Mouse (Mus musculus): ENCODE results near the gene Wbp2nl.
A peak's percentile ranks its signal among the peaks of the same experiment; 100 is the strongest.

Gene Wbp2nl

GRCm38 (mm10) chr15:82319613-82320012 lies 20.9 kb downstream of the Wbp2nl start:
- no peak for DNase-seq

- no peak for DNase-seq
Observed at GRCm38 (mm10) chr15:82322195-82322594, 23.4 kb downstream of the Wbp2nl start.

- no peak for DNase-seq
Observed at GRCm38 (mm10) chr15:82325382-82325781, 26.6 kb downstream of the Wbp2nl start.

GRCm38 (mm10) chr15:82335194-82335593 lies 36.4 kb downstream of the Wbp2nl start:
- DNase-seq: no peak

- no peak for DNase-seq
Observed at GRCm38 (mm10) chr15:82336629-82337028, 37.9 kb downstream of the Wbp2nl start.

GRCm38 (mm10) chr15:82337875-82338274 lies 39.1 kb downstream of the Wbp2nl start:
- no peak for DNase-seq

- DNase-seq: peak; percentile 98
Observed at GRCm38 (mm10) chr15:82338593-82339112, 39.9 kb downstream of the Wbp2nl start, which contains the start of the genes Naga, Pheta2 and Smdt1. Gene Naga (minus strand): TSS chr15:82338925. Gene Pheta2 (plus strand): TSS chr15:82338942. Gene Smdt1 (plus strand): TSS chr15:82338959.

GRCm38 (mm10) chr15:82339150-82339549 lies 40.4 kb downstream of the Wbp2nl start:
- DNase-seq: no peak

- DNase-seq: no peak
Observed at GRCm38 (mm10) chr15:82339634-82340254, 41.0 kb downstream of the Wbp2nl start.

- DNase-seq: peak; percentile 41
Observed at GRCm38 (mm10) chr15:82340414-82341035, 41.8 kb downstream of the Wbp2nl start.

- peak; percentile 77 for DNase-seq
Observed at GRCm38 (mm10) chr15:82341036-82341501, 42.3 kb downstream of the Wbp2nl start.

- DNase-seq: no peak
Observed at GRCm38 (mm10) chr15:82341675-82342542, 43.2 kb downstream of the Wbp2nl start.

- no peak for DNase-seq
Observed at GRCm38 (mm10) chr15:82342543-82342935, 43.8 kb downstream of the Wbp2nl start.

GRCm38 (mm10) chr15:82343368-82344287 lies 44.9 kb downstream of the Wbp2nl start:
- no peak for DNase-seq

GRCm38 (mm10) chr15:82344971-82345370 lies 46.2 kb downstream of the Wbp2nl start:
- DNase-seq: no peak

- peak; percentile 99 for DNase-seq
Observed at GRCm38 (mm10) chr15:82345820-82346470, 47.2 kb downstream of the Wbp2nl start.

GRCm38 (mm10) chr15:82346580-82347302 lies 48.0 kb downstream of the Wbp2nl start:
- no peak for DNase-seq

- DNase-seq: no peak
Observed at GRCm38 (mm10) chr15:82347303-82347676, 48.5 kb downstream of the Wbp2nl start.

GRCm38 (mm10) chr15:82347852-82348251 lies 49.1 kb downstream of the Wbp2nl start:
- DNase-seq: no peak

- DNase-seq: no peak
Observed at GRCm38 (mm10) chr15:82348258-82348998, 49.7 kb downstream of the Wbp2nl start.

Measured in lung, postnatal 10 days (tissue).